Mouse (Mus musculus) forebrain, embryonic 14.5 days (tissue): ENCODE measurements around the gene Zbtb2. TPM values are rescaled to one million over a fixed set of nuclear protein-coding genes. Genes with fewer than 3 reads are reported as not detected.
"Not testable (repeated sequence)": the region's sequence is repeated elsewhere in the genome, so short reads cannot be mapped to it uniquely, and the experiment has no call there.

Experiments used
- ATAC-seq: fragments of 200-750 bp; cut with Nextera tagmentation; 2 replicates; pipeline ENCODE4 v1.8.0; 2017; ENCODE audit warnings: mild to moderate bottlenecking, moderate library complexity
- DNase-seq: peaks from one replicate; pipeline ENCODE4 v3.0.0-alpha.2; 2015; ENCODE audit warnings: low spot score
- H3K27ac ChIP-seq: fragments of 300-500 bp; sonication (generic); 2 replicates; pipeline ENCODE4 v1.5.1; 2014; ENCODE audit warnings: low read depth, mild to moderate bottlenecking, control low read depth, low read length, moderate library complexity
- H3K27me3 ChIP-seq: fragments of 300-500 bp; sonication (generic); replicated peaks from 2 replicates; pipeline ENCODE4 v1.6.1; 2014; ENCODE audit warnings: low read length, control low read depth, mixed read lengths; ENCODE audit not compliant: control insufficient read depth, insufficient read depth
- H3K36me3 ChIP-seq: fragments of 300-500 bp; sonication (generic); 2 replicates; pipeline ENCODE4 v1.6.1; 2014; ENCODE audit warnings: low read length, control low read depth; ENCODE audit not compliant: control insufficient read depth, insufficient read depth
- H3K4me1 ChIP-seq: fragments of 300-500 bp; sonication (generic); 2 replicates; pipeline ENCODE4 v1.6.1; 2014; ENCODE audit warnings: antibody characterized with exemption, low read length, control low read depth; ENCODE audit not compliant: control insufficient read depth, insufficient read depth
- H3K4me2 ChIP-seq: fragments of 300-500 bp; sonication (generic); 2 replicates; pipeline ENCODE4 v1.6.1; 2014; ENCODE audit warnings: mild to moderate bottlenecking, control low read depth, low read length
- H3K4me3 ChIP-seq: fragments of 300-500 bp; sonication (generic); 2 replicates; pipeline ENCODE4 v1.5.1; 2014; ENCODE audit warnings: low read depth, low read length, control low read depth
- H3K9ac ChIP-seq: fragments of 300-500 bp; sonication (generic); 2 replicates; pipeline ENCODE4 v1.6.1; 2014; ENCODE audit warnings: mild to moderate bottlenecking, low read length, control low read depth, moderate library complexity
- H3K9me3 ChIP-seq: fragments of 300-500 bp; sonication (generic); replicated peaks from 2 replicates; pipeline ENCODE4 v1.6.1; 2016; ENCODE audit warnings: low read length, control low read depth, mixed read lengths; ENCODE audit not compliant: control insufficient read depth
- WGBS: fragments of 180-500 bp; shearing (Covaris S2); extraction: QIAGEN DNeasy Blood & Tissue Kit; methylation state at CpG from one replicate; pipeline ENCODE4 v1.1.7; 2014; 5-methylcytosine and 5-hydroxymethylcytosine counted together
- polyA plus RNA-seq: library from polyadenylated mRNA; unstranded; fragments of >200 nt; fragmentation: Nextera tagmentation; extraction: Ambion mirVana; gene quantifications from 2 replicates; pipeline ENCODE4 v1.2.1, GENCODE M21; 2014

Gene Zbtb2
- polyA plus RNA-seq, result 16.5 and 20.3 TPM in 2 replicates

GRCm38 (mm10) chr10:4387701-4388383 is at the start of gene Zbtb2:
Zbtb2 (minus strand) TSS chr10:4388108.
- Histone ChIP-seq H3K4me1 (peaks cover 21% of the 10 kb centered on the region), H3K9ac (peak within 1 kb of the TSS; percentile 98), H3K27ac (peak within 1 kb of the TSS; percentile 99), H3K4me3 (peak within 1 kb of the TSS; percentile 94), H3K36me3 (peaks cover 1% of the 10 kb centered on the region; the same call in 1 of the 2 replicates), H3K27me3 (no peaks in the 10 kb centered on the region), H3K4me2 (peak within 1 kb of the TSS; percentile 77), H3K9me3 (no peaks in the 10 kb centered on the region)
- under 1% methylated on average over 56 of the region's 87 CpGs for WGBS
- peak; percentile 11 for ATAC-seq
- DNase-seq, result peak; percentile 77

- DNase-seq (no peak), ATAC-seq (no peak)
- H3K36me3 ChIP-seq, result peaks cover 12% of the 10 kb centered on the region
- H3K4me2 ChIP-seq, result no peak overlapping the region
- no peak overlapping the region for H3K9ac ChIP-seq
- no peak overlapping the region for H3K4me3 ChIP-seq
- H3K27me3 ChIP-seq, result no peaks in the 10 kb centered on the region
- H3K9me3 ChIP-seq, result no peaks in the 10 kb centered on the region
- WGBS, result 82% methylated on average over 3 of the region's 3 CpGs
- H3K4me1 ChIP-seq, result peaks cover 13% of the 10 kb centered on the region
- no peak overlapping the region for H3K27ac ChIP-seq
These were observed 47.5 kb upstream of the Zbtb2 start for GRCm38 (mm10) chr10:4435416-4435815.

- H3K4me2 ChIP-seq, H3K9me3 ChIP-seq, H3K4me3 ChIP-seq, DNase-seq, H3K27ac ChIP-seq, ATAC-seq, H3K27me3 ChIP-seq, H3K36me3 ChIP-seq, H3K9ac ChIP-seq: not testable (repeated sequence)
- peaks cover 13% of the 10 kb centered on the region for H3K4me1 ChIP-seq
- WGBS, result 87% methylated on average over 2 of the region's 2 CpGs
These were observed 46.0 kb upstream of the Zbtb2 start for GRCm38 (mm10) chr10:4433871-4434270.

GRCm38 (mm10) chr10:4432996-4433755 is 45.3 kb upstream of the Zbtb2 start:
- Histone ChIP-seq H3K9ac (peak overlapping the region; percentile 74), H3K27me3 (no peaks in the 10 kb centered on the region), H3K36me3 (0 out of 2 replicates have a peak, but pooled peaks cover 5% of the 10 kb centered on the region), H3K27ac (no peak overlapping the region; the same call in 1 of the 2 replicates), H3K4me2 (peak overlapping the region; percentile 60), H3K4me1 (peaks cover 13% of the 10 kb centered on the region), H3K9me3 (no peaks in the 10 kb centered on the region), H3K4me3 (peak overlapping the region; percentile 65)
- no peak; the same call in 1 of the 2 replicates for ATAC-seq
- WGBS, result 11% methylated on average over 19 of the region's 19 CpGs
- peak; percentile 17 for DNase-seq

- H3K27me3 ChIP-seq, result no peaks in the 10 kb centered on the region
- H3K4me1 ChIP-seq, result peaks cover 13% of the 10 kb centered on the region
- 0 out of 2 replicates have a peak, but pooled peaks cover 10% of the 10 kb centered on the region for H3K36me3 ChIP-seq
- DNase-seq (peak; percentile 97), ATAC-seq (peak; percentile 95)
- H3K9ac ChIP-seq, result peak within 1 kb of the TSS; percentile 80
- under 1% methylated on average over 70 of the region's 75 CpGs for WGBS
- H3K9me3 ChIP-seq, result no peaks in the 10 kb centered on the region
- peak within 1 kb of the TSS; percentile 65 for H3K4me3 ChIP-seq
- H3K4me2 ChIP-seq, result peak within 1 kb of the TSS; percentile 66
- peak within 1 kb of the TSS; percentile 77 for H3K27ac ChIP-seq
These were observed 44.4 kb upstream of the Zbtb2 start, which contains the start of the genes Rmnd1 and Armt1 for GRCm38 (mm10) chr10:4432123-4432931. Rmnd1 (minus strand) TSS chr10:4432388. Armt1 (plus strand) TSS chr10:4432467.

- H3K4me2 ChIP-seq, result peak overlapping the region; percentile 66
- H3K9me3 ChIP-seq, result no peaks in the 10 kb centered on the region
- no peaks in the 10 kb centered on the region for H3K27me3 ChIP-seq
- no peak; the same call in 1 of the 2 replicates for ATAC-seq
- peaks cover 13% of the 10 kb centered on the region for H3K36me3 ChIP-seq
- H3K4me1 ChIP-seq, result peaks cover 13% of the 10 kb centered on the region
- H3K27ac ChIP-seq, result peak overlapping the region; percentile 48; the same call in 1 of the 2 replicates
- 15% methylated on average over 5 of the region's 5 CpGs for WGBS
- H3K4me3 ChIP-seq, result peak overlapping the region; percentile 65
- DNase-seq, result no peak
- peak overlapping the region; percentile 80 for H3K9ac ChIP-seq
These were observed 43.8 kb upstream of the Zbtb2 start for GRCm38 (mm10) chr10:4431746-4432122.

- Histone ChIP-seq H3K27me3 (no peaks in the 10 kb centered on the region), H3K4me3 (no peak overlapping the region), H3K9ac (0 out of 2 replicates have a peak overlapping the region, but pooled peaks have one; percentile 17), H3K4me2 (peak overlapping the region; percentile 66), H3K9me3 (no peaks in the 10 kb centered on the region), H3K36me3 (peaks cover 19% of the 10 kb centered on the region), H3K27ac (no peak overlapping the region), H3K4me1 (peaks cover 13% of the 10 kb centered on the region)
- ATAC-seq (no peak), DNase-seq (no peak)
- WGBS, result 90% methylated on average over 3 of the region's 3 CpGs
These were observed 42.9 kb upstream of the Zbtb2 start for GRCm38 (mm10) chr10:4430826-4431225.

GRCm38 (mm10) chr10:4430399-4430798 is 42.5 kb upstream of the Zbtb2 start:
- DNase-seq, result no peak
- no peaks in the 10 kb centered on the region for H3K27me3 ChIP-seq
- H3K4me2 ChIP-seq, result no peak overlapping the region; the same call in 1 of the 2 replicates
- H3K27ac ChIP-seq, result no peak overlapping the region
- ATAC-seq, result no peak
- no peak overlapping the region for H3K4me3 ChIP-seq
- H3K36me3 ChIP-seq, result peaks cover 23% of the 10 kb centered on the region
- H3K4me1 ChIP-seq, result peaks cover 13% of the 10 kb centered on the region
- H3K9me3 ChIP-seq, result no peaks in the 10 kb centered on the region
- H3K9ac ChIP-seq, result 0 out of 2 replicates have a peak overlapping the region, but pooled peaks have one; percentile 17
- 91% methylated on average over 8 of the region's 8 CpGs for whole genome bisulfite sequencing
